Mouse (Mus musculus): ENCODE data around the gene Tspan5. TPM values are rescaled to one million over a fixed set of nuclear protein-coding genes. Genes with fewer than 3 reads are reported as not detected.

Tspan5 gene
- polyA plus RNA-seq, 1 experiment, result 67.1 TPM

- DNase-seq (ENCODE audit: low spot score), result no peak
These were observed 133.9 kb downstream of the Tspan5 start for GRCm38 (mm10) chr3:138875936-138876335.

GRCm38 (mm10) chr3:138876418-138876817, 134.4 kb downstream of the Tspan5 start:
- no peak for DNase-seq (ENCODE audit: low spot score)

GRCm38 (mm10) chr3:138876931-138877361, 135.0 kb downstream of the Tspan5 start:
- no peak for DNase-seq (ENCODE audit: low spot score)

- DNase-seq (ENCODE audit: low spot score), result no peak
These were observed 135.7 kb downstream of the Tspan5 start for GRCm38 (mm10) chr3:138877741-138878140.

GRCm38 (mm10) chr3:138880999-138881724, 139.2 kb downstream of the Tspan5 start:
- DNase-seq (ENCODE audit: low spot score), result no peak

- DNase-seq (ENCODE audit: low spot score), result no peak
These were observed 139.8 kb downstream of the Tspan5 start for GRCm38 (mm10) chr3:138881725-138882347.

GRCm38 (mm10) chr3:138886121-138886520, 144.1 kb downstream of the Tspan5 start:
- DNase-seq (ENCODE audit: low spot score), result no peak

GRCm38 (mm10) chr3:138889214-138889613, 147.2 kb downstream of the Tspan5 start:
- DNase-seq (ENCODE audit: low spot score), result no peak

GRCm38 (mm10) chr3:138889769-138890295, 147.8 kb downstream of the Tspan5 start:
- no peak for DNase-seq (ENCODE audit: low spot score)

GRCm38 (mm10) chr3:138893520-138893919, 151.5 kb downstream of the Tspan5 start:
- no peak for DNase-seq (ENCODE audit: low spot score)

- no peak for DNase-seq (ENCODE audit: low spot score)
These were observed 155.5 kb downstream of the Tspan5 start for GRCm38 (mm10) chr3:138897500-138897899.

GRCm38 (mm10) chr3:138898055-138898454, 156.1 kb downstream of the Tspan5 start:
- DNase-seq (ENCODE audit: low spot score), result no peak

GRCm38 (mm10) chr3:138900571-138901141, 158.7 kb downstream of the Tspan5 start:
- no peak for DNase-seq (ENCODE audit: low spot score)

- DNase-seq (ENCODE audit: low spot score), result no peak
These were observed 163.7 kb downstream of the Tspan5 start for GRCm38 (mm10) chr3:138905678-138906077.

GRCm38 (mm10) chr3:138906112-138906880, 164.3 kb downstream of the Tspan5 start:
- DNase-seq (ENCODE audit: low spot score), result peak; percentile 34

- DNase-seq (ENCODE audit: low spot score), result no peak
These were observed 167.3 kb downstream of the Tspan5 start for GRCm38 (mm10) chr3:138909313-138909712.

GRCm38 (mm10) chr3:138912504-138912903, 170.5 kb downstream of the Tspan5 start:
- no peak for DNase-seq (ENCODE audit: low spot score)

GRCm38 (mm10) chr3:138914626-138915288, 172.8 kb downstream of the Tspan5 start:
- DNase-seq (ENCODE audit: low spot score), result no peak

- DNase-seq (ENCODE audit: low spot score), result no peak
These were observed 174.6 kb downstream of the Tspan5 start for GRCm38 (mm10) chr3:138916591-138916990.

GRCm38 (mm10) chr3:138917016-138917415, 175.0 kb downstream of the Tspan5 start:
- DNase-seq (ENCODE audit: low spot score), result no peak

- DNase-seq (ENCODE audit: low spot score), result no peak
These were observed 176.2 kb downstream of the Tspan5 start for GRCm38 (mm10) chr3:138918241-138918640.

All from urinary bladder, adult 2 months (tissue).